Mouse (Mus musculus): ENCODE measurements around the gene Tmtc4.

DNA sequence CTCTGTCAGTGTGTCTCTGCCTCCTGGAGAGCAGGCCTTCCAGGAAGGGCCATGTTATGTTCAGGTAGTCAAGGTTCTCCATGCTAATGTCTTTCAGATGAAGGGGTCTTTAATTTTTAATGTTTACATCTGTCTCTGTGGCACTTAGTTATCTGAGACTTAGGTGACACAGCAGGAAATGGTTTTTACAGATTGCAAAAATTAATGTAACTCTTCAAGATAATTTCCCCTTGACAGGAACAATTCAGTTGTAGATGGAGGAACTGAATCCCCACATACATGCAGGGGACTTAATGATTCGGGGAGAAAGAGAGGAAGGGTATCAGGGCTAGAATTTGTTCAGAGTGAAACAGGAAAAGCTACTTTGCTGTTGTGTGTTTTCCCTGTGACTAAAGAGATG, 96.6 kb downstream of the Tmtc4 start:
- TF ChIP-seq MAX (IDR thresholded peaks at IDR 0.05; ENCODE audit: low read length) (no peak), CTCF (conservative IDR thresholded peaks at IDR 0.05 in 1 of 2, IDR thresholded peaks at IDR 0.05 in 1 of 2; ENCODE audit: low read depth in 2 of 2, low read length in 2 of 2) (no peak), ZKSCAN1 (IDR thresholded peaks at IDR 0.05; ENCODE audit: borderline replicate concordance, low read depth, low read length) (no peak), E2F4 (IDR thresholded peaks at IDR 0.05; ENCODE audit: insufficient replicate concordance, low read depth, low read length) (no peak), BHLHE40 (IDR thresholded peaks at IDR 0.05; ENCODE audit: low read depth, low read length) (no peak), ETS1 (conservative IDR thresholded peaks at IDR 0.05; ENCODE audit: low read depth, low read length) (no peak), USF2 (conservative IDR thresholded peaks at IDR 0.05; ENCODE audit: low read depth, low read length) (no peak), POLR2A (IDR thresholded peaks at IDR 0.05; ENCODE audit: low read depth, low read length) (no peak)

Data from CH12.LX (cell line).